Mouse (Mus musculus): Measurements from ENCODE around the gene Ifit1. TPM values are rescaled to one million over a fixed set of nuclear protein-coding genes. Genes with fewer than 3 reads are reported as not detected.

Gene Ifit1
- polyA plus RNA-seq, 1 experiment = 2.3 TPM

DNA sequence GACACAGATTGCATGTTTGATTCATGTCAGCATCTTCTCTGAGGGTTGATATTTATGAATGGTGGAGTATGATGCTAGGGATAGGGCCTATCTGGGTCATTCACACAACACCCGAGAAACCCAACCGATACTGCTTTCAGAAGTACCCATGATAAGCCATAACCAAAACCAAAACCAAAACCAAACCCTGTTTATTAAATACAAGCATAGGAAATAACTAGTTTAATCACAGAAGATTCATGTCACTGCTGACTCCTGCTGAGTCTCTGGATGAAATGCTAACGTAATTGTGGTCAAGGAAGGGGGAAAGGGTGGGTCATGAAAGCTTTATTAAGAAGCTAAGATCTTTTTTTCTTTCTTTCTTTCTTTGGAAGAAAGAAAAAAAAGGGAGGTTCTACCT is 9.6 kb downstream of the Ifit1 start:
- no peak overlapping the region for H3K4me3 ChIP-seq (replicated peaks; ENCODE audit: insufficient read depth, low read depth, low read length)
- no peak overlapping the region for H3K27ac ChIP-seq (ENCODE audit: insufficient read depth, low read length)
- no peak for DNase-seq
- no peaks in the 10 kb centered on the region for H3K27me3 ChIP-seq (ENCODE audit: control insufficient read depth, insufficient read depth, low read length)
- TF ChIP-seq POLR2A (IDR thresholded peaks at IDR 0.05; ENCODE audit: borderline replicate concordance, insufficient read depth, low read length) = no peak
- 88% methylated on average over 3 of the region's 3 CpGs for WGBS
- no peaks in the 10 kb centered on the region for H3K4me1 ChIP-seq (ENCODE audit: control insufficient read depth, insufficient read depth, low read length)

DNA sequence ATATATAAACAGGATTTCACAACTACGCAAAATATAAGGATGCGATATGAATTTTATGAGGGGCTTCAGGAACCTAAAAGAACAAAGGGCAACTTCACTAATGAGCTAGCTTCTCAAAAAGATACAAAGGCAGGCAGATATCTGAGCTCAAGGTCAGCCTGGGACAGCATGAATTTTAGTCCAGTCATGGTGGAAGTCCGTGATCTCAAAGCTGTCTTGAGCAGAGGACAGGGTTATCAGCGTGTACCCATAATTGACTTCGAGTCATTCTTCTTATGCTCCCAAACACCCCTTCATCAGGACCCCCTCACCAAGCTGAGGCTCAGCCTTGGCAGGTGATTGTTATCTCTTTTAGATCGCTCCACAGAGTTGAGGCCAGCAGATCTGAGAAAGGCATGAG is 10.3 kb downstream of the Ifit1 start:
- no peak overlapping the region for H3K27ac ChIP-seq (ENCODE audit: insufficient read depth, low read length)
- WGBS = 84% methylated on average over 6 of the region's 6 CpGs
- H3K4me3 ChIP-seq (replicated peaks; ENCODE audit: insufficient read depth, low read depth, low read length) = no peak overlapping the region
- H3K27me3 ChIP-seq (ENCODE audit: control insufficient read depth, insufficient read depth, low read length) = no peaks in the 10 kb centered on the region
- no peak for DNase-seq
- H3K4me1 ChIP-seq (ENCODE audit: control insufficient read depth, insufficient read depth, low read length) = no peaks in the 10 kb centered on the region
- TF ChIP-seq POLR2A (IDR thresholded peaks at IDR 0.05; ENCODE audit: borderline replicate concordance, insufficient read depth, low read length) (no peak), CTCF (IDR thresholded peaks at IDR 0.05; ENCODE audit: borderline replicate concordance, insufficient read depth, low read depth, low read length) (no peak)

DNA sequence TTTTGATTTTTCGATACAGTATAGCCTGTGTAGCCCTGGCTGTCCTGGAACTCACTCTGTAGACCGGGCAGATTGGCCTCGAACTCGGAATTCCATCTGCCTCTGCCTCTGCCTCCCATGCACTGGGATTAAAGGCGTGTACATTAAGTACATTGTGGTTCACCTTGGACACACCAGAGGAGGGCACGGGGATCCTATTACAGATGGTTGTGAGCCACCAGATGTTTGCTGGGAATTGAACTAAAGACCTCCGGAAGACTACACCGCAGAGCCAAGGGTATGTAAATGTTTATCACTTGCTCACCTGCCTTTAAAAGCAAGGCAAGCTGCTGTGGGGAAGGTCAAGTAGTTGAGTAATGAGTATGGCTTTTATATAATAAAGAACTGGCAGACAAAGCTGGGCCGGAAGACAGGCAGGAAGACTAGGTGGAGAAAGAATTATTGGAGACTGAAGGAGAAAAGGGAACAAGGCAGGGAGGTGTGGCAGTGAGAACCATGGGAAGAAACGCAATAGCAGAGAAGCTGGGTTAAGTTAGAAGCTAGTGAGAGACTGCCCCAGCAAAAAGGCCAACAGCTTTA is 14.6 kb downstream of the Ifit1 start:
- no peak for DNase-seq
- no peak for TF ChIP-seq CTCF (IDR thresholded peaks at IDR 0.05; ENCODE audit: borderline replicate concordance, insufficient read depth, low read depth, low read length)
- no peak for TF ChIP-seq POLR2A (IDR thresholded peaks at IDR 0.05; ENCODE audit: borderline replicate concordance, insufficient read depth, low read length)
- 87% methylated on average over 10 of the region's 10 CpGs for WGBS
- Histone ChIP-seq H3K4me3 (replicated peaks; ENCODE audit: insufficient read depth, low read depth, low read length) (no peak overlapping the region), H3K27me3 (ENCODE audit: control insufficient read depth, insufficient read depth, low read length) (no peaks in the 10 kb centered on the region), H3K4me1 (ENCODE audit: control insufficient read depth, insufficient read depth, low read length) (no peaks in the 10 kb centered on the region), H3K27ac (ENCODE audit: insufficient read depth, low read length) (no peak overlapping the region)

DNA sequence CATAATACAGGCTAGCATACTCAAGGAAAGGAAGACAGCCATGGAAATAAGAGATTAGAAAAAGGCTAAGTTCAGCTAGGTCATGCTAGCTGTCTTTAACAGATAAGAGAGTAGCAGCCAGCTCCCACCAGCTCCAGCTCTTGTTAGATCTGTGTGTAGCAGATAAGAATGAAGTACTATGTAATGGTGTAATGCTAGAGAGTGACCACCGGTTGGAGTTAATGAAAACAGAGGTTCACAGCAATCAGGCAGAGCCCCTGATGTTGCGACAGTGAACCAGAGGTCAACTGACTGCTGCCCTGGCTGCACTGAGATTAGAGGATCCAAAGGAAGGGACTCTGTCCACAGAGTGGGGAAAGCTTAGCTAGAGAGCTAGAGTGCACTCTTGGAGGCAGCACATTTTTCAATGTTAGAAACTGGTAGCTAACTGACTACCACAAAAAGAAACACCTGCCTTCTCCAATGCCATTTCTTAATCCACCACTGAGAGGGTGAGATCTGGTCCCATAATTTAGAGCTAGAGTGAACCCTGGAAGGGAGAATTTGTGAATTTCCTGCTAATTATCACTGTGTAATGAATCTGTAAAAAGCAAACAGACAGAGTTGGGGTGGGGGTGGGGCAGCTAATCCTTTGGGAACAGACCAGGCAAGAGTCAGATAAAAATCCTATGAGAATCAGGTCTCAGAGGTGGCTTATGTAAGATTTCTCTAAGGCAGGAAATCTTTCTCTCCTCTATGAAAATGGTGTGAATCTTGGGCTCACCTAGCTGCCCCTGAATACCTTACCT is 16.0 kb downstream of the Ifit1 start:
- TF ChIP-seq POLR2A (IDR thresholded peaks at IDR 0.05; ENCODE audit: borderline replicate concordance, insufficient read depth, low read length) = no peak
- TF ChIP-seq CTCF (IDR thresholded peaks at IDR 0.05; ENCODE audit: borderline replicate concordance, insufficient read depth, low read depth, low read length) = no peak
- H3K4me3 ChIP-seq (replicated peaks; ENCODE audit: insufficient read depth, low read depth, low read length) = no peak overlapping the region
- H3K4me1 ChIP-seq (ENCODE audit: control insufficient read depth, insufficient read depth, low read length) = no peaks in the 10 kb centered on the region
- no peak for DNase-seq
- no peak overlapping the region for H3K27ac ChIP-seq (ENCODE audit: insufficient read depth, low read length)
- H3K27me3 ChIP-seq (ENCODE audit: control insufficient read depth, insufficient read depth, low read length) = no peaks in the 10 kb centered on the region
- WGBS = 59% methylated on average over 2 of the region's 2 CpGs

DNA sequence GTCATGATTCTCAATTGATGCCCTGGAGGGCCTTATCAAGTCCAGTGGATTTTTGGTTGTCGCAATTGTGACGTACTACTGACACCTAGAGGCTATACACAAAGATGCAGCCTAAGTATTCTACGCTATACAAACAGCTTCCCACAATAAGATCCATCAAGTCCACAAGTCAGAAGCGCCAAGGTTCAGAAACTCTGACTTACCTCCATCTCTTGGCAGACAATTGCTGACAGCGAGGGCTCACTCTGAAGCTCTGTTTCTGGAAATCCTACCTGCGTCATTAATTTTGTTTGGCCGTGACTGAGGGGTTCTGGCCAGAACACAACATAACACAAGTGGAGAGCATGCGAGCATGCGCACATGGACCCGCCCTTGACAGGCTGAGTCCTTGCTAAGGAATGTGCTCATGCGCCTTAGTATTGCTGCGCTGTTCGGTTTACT is 21.4 kb downstream of the Ifit1 start:
- H3K4me3 ChIP-seq (replicated peaks; ENCODE audit: insufficient read depth, low read depth, low read length) = peak overlapping the region; percentile 69
- TF ChIP-seq POLR2A (IDR thresholded peaks at IDR 0.05; ENCODE audit: borderline replicate concordance, insufficient read depth, low read length) = no peak
- peak; percentile 53; the same call in 1 of the 2 replicates for TF ChIP-seq CTCF (IDR thresholded peaks at IDR 0.05; ENCODE audit: borderline replicate concordance, insufficient read depth, low read depth, low read length)
- H3K27me3 ChIP-seq (ENCODE audit: control insufficient read depth, insufficient read depth, low read length) = no peaks in the 10 kb centered on the region
- peak; percentile 60 to 65 for DNase-seq
- H3K4me1 ChIP-seq (ENCODE audit: control insufficient read depth, insufficient read depth, low read length) = no peaks in the 10 kb centered on the region
- 7% methylated on average over 13 of the region's 13 CpGs for WGBS
- no peak overlapping the region for H3K27ac ChIP-seq (ENCODE audit: insufficient read depth, low read length)

DNA sequence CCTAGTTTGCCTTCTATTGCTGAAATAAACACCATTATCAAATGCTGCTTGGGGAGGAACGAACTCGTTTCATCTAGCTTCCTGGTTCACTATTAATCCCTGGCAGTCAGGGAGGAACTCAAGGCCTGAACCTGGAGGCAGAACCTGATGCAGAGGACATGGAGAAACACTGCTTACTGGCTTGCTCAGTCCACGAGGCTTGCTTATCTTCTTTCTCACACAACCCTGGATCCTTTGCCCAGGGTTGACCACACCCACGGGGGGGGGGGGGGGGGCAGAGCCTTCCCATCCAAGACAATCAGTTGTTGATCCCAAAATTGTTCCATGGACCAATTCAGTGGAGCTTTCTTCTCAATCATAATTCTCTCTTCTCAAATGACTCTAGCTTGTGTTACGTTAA is 22.1 kb downstream of the Ifit1 start:
- no peaks in the 10 kb centered on the region for H3K4me1 ChIP-seq (ENCODE audit: control insufficient read depth, insufficient read depth, low read length)
- H3K4me3 ChIP-seq (replicated peaks; ENCODE audit: insufficient read depth, low read depth, low read length) = no peak overlapping the region
- H3K27ac ChIP-seq (ENCODE audit: insufficient read depth, low read length) = no peak overlapping the region
- TF ChIP-seq POLR2A (IDR thresholded peaks at IDR 0.05; ENCODE audit: borderline replicate concordance, insufficient read depth, low read length) (no peak), CTCF (IDR thresholded peaks at IDR 0.05; ENCODE audit: borderline replicate concordance, insufficient read depth, low read depth, low read length) (no peak)
- H3K27me3 ChIP-seq (ENCODE audit: control insufficient read depth, insufficient read depth, low read length) = no peaks in the 10 kb centered on the region
- no peak for DNase-seq
- 51% methylated on average over 5 of the region's 5 CpGs for WGBS

DNA sequence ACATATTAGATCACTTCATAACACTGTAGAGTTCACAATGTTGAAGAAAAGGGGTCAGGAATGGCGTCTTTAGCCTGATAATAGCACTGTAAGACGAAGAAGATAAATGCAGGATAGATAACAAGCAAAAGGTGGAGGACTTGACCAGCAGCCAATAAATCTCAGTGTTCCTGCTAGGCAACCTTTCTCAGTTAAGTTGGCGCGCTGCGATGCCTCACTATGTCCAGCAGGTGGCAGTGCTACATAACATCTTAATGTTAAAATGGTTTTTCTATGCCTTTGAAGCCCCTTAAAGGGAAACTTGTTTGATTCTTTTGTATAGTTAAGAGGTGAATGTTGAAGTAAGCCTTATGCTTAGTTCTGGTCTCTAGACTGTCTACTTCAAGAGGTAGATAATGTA is 25.5 kb downstream of the Ifit1 start:
- peak; percentile 54 to 61 for DNase-seq
- no peak for TF ChIP-seq POLR2A (IDR thresholded peaks at IDR 0.05; ENCODE audit: borderline replicate concordance, insufficient read depth, low read length)
- TF ChIP-seq CTCF (IDR thresholded peaks at IDR 0.05; ENCODE audit: borderline replicate concordance, insufficient read depth, low read depth, low read length) = peak; percentile 94
- WGBS = 3% methylated on average over 5 of the region's 5 CpGs
- H3K27ac ChIP-seq (ENCODE audit: insufficient read depth, low read length) = no peak overlapping the region
- H3K4me3 ChIP-seq (replicated peaks; ENCODE audit: insufficient read depth, low read depth, low read length) = no peak overlapping the region
- H3K27me3 ChIP-seq (ENCODE audit: control insufficient read depth, insufficient read depth, low read length) = no peaks in the 10 kb centered on the region
- H3K4me1 ChIP-seq (ENCODE audit: control insufficient read depth, insufficient read depth, low read length) = no peaks in the 10 kb centered on the region

DNA sequence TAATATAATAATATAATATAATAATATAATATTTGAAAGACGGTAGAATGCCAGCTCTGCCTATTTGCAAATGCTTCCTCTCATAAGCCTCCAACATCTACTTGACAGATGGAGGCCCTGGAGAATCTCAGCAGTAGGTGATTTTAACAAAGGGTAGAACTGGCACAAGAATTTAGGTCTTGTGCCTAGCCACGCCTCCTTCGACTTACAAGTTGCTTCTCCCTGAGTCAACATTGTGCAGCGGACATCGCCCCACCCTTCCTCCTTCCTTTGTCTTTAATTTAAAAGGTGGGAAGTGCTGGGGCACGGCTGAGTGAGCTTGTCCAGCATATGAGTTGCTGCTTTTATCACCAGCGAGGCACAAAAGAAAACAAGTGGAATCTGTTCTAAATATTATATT is 32.8 kb downstream of the Ifit1 start:
- H3K27me3 ChIP-seq (ENCODE audit: control insufficient read depth, insufficient read depth, low read length) = no peaks in the 10 kb centered on the region; the same call in 1 of the 2 replicates
- DNase-seq = peak; percentile 30 to 68
- H3K27ac ChIP-seq (ENCODE audit: insufficient read depth, low read length) = no peak overlapping the region
- H3K4me3 ChIP-seq (replicated peaks; ENCODE audit: insufficient read depth, low read depth, low read length) = peak overlapping the region; percentile 30
- H3K4me1 ChIP-seq (ENCODE audit: control insufficient read depth, insufficient read depth, low read length) = peaks cover 12% of the 10 kb centered on the region; the same call in 1 of the 2 replicates
- TF ChIP-seq POLR2A (IDR thresholded peaks at IDR 0.05; ENCODE audit: borderline replicate concordance, insufficient read depth, low read length) (no peak), CTCF (IDR thresholded peaks at IDR 0.05; ENCODE audit: borderline replicate concordance, insufficient read depth, low read depth, low read length) (no peak)
- WGBS = 7% methylated on average over 7 of the region's 7 CpGs
